Mouse (Mus musculus): ENCODE results near the gene Atp7b.
A peak's percentile ranks its signal among the peaks of the same experiment; 100 is the strongest.

Gene Atp7b

GRCm38 (mm10) chr8:22059821-22060445 is at the start of gene Atp7b:
Gene Atp7b (minus strand): TSS chr8:22060305.
- peak; percentile 50 to 58 for DNase-seq

- no peak for DNase-seq
Measured at GRCm38 (mm10) chr8:22107020-22107419, 46.9 kb upstream of the Atp7b start.

- DNase-seq = no peak
Measured at GRCm38 (mm10) chr8:22091568-22091967, 31.5 kb upstream of the Atp7b start.

- no peak for DNase-seq
Measured at GRCm38 (mm10) chr8:22089226-22089625, 29.1 kb upstream of the Atp7b start.

GRCm38 (mm10) chr8:22079313-22080007 is 19.4 kb upstream of the Atp7b start:
- DNase-seq = no peak

- DNase-seq = no peak
Measured at GRCm38 (mm10) chr8:22061126-22061525, 1.0 kb upstream of the Atp7b start.

- peak; percentile 96 to 97 for DNase-seq
Measured at GRCm38 (mm10) chr8:22060446-22060889, 363 bp upstream of the Atp7b start, which contains the start of gene Alg11. Gene Alg11 (plus strand): TSS chr8:22060721.

- no peak for DNase-seq
Measured at GRCm38 (mm10) chr8:22059153-22059738, 859 bp downstream of the Atp7b start.

- no peak for DNase-seq
Measured at GRCm38 (mm10) chr8:22058368-22058767, 1.7 kb downstream of the Atp7b start.

- no peak for DNase-seq
Measured at GRCm38 (mm10) chr8:22056850-22057249, 3.3 kb downstream of the Atp7b start.

- DNase-seq = no peak
Measured at GRCm38 (mm10) chr8:22055492-22055877, 4.6 kb downstream of the Atp7b start.

- no peak for DNase-seq
Measured at GRCm38 (mm10) chr8:22054674-22055491, 5.2 kb downstream of the Atp7b start.

- DNase-seq = peak; percentile 50 to 56
Measured at GRCm38 (mm10) chr8:22047699-22048464, 12.2 kb downstream of the Atp7b start.

GRCm38 (mm10) chr8:22043706-22044105 is 16.4 kb downstream of the Atp7b start:
- no peak for DNase-seq

GRCm38 (mm10) chr8:22042515-22042914 is 17.6 kb downstream of the Atp7b start:
- DNase-seq = no peak

GRCm38 (mm10) chr8:22040153-22040509 is 20.0 kb downstream of the Atp7b start:
- no peak for DNase-seq

GRCm38 (mm10) chr8:22039468-22040152 is 20.5 kb downstream of the Atp7b start:
- DNase-seq = no peak

GRCm38 (mm10) chr8:22037022-22037421 is 23.1 kb downstream of the Atp7b start:
- no peak for DNase-seq

- DNase-seq = no peak
Measured at GRCm38 (mm10) chr8:22036137-22036536, 24.0 kb downstream of the Atp7b start.

- DNase-seq = no peak
Measured at GRCm38 (mm10) chr8:22030990-22031389, 29.1 kb downstream of the Atp7b start.

GRCm38 (mm10) chr8:22028973-22029372 is 31.1 kb downstream of the Atp7b start:
- no peak for DNase-seq

- DNase-seq = no peak
Measured at GRCm38 (mm10) chr8:22025241-22025640, 34.9 kb downstream of the Atp7b start.

Measured in B cell, adult 2 months (primary cell).